Mouse (Mus musculus): ENCODE data around the gene Fgfrl1.

The Fgfrl1 gene

DNA sequence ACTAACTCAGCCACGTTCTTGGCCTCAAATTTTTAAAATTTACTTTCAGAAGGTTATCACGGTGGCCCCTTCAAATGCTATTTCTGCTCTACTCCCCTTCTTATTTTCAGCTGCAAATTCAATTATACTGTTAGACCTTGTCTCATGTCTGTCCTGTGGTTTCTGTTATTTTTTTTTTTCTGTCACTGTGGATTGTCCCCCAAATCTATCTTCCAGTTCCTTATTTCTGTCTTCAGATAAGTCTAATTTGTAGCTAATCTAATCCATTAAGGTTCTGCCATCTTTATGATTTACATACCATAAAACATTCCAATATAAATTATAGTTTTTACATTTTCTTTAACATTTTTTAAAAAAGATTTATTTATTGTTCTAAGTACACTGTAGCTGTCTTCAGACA lies 24.8 kb upstream of the Fgfrl1 start:
- no peak for DNase-seq (ENCODE audit: low spot score in 2 of 2)

DNA sequence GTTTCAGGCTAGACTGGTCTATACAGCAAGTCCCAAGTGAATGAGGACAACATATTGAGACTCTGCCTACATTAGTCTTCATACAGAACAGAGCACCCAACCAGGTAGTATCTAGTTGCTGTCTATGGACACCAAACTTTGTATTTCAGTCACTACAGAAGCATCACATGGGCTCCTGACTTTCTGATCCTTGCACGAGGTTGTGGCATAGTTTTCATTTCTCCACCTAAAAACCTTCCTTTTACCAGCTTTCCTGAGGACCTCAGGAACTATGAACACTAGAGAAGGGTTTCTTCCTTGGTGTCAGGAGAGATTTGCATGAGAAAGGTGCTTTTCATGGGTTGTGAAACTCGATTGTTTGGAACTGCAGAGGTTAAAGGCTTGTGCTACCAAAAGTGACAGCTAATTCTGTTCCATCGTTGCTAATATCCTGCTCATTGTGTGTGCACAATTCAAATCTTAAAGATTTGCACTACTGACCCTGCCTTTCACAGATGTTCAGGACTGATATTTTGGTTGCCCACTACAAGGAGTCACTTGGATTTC lies 23.7 kb upstream of the Fgfrl1 start:
- DNase-seq (ENCODE audit: low spot score in 2 of 2), result no peak

DNA sequence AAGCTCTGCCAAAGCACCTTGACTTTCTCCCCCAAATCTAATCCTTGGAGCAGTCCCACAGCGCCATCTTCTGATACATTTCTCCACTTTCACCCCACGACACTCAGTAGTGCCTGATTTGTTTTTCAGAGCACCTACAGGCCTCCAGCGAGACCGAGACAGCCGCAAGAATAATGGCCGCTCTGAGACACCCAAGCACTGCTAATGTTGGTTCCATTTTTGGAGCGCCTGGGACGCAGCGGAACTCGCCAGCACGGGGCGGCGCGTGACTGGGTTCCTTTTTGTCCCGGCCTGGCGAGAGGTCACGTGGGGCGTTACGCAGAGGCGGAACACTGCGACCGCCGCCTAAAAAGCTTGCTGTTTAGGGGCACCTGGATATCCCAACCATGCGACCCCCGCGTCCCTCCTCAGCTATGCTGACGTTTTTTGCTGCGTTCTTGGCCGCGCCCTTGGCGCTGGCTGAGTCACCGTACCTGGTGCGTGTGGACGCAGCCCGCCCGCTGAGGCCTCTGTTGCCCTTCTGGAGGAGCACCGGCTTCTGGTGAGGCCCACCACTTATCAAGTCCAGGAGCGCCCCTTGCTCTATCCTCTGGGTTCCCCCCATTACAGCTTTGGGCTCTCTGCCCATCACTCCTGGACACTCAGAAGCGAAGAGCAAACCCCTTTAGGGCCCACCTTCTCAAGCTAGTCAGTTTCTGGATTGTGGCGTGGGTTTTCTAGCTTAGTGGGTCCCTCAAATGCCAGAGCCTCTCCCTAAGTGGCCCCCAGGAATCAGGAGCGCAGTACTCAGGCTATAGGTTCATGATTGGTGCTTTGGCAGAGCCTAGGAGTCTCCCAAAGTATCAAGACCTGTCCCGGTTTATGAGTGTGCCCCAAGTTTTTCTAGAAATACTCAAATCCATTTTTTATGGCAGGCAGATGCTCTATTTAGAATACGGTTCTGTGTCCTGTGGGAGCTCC lies 22.9 kb upstream of the Fgfrl1 start, which contains the start of gene Dgkq:
Gene Dgkq, minus strand, starts transcription at position 696 of the 960 bp plus-strand sequence.
- DNase-seq (ENCODE audit: low spot score in 2 of 2), result peak; percentile 93

DNA sequence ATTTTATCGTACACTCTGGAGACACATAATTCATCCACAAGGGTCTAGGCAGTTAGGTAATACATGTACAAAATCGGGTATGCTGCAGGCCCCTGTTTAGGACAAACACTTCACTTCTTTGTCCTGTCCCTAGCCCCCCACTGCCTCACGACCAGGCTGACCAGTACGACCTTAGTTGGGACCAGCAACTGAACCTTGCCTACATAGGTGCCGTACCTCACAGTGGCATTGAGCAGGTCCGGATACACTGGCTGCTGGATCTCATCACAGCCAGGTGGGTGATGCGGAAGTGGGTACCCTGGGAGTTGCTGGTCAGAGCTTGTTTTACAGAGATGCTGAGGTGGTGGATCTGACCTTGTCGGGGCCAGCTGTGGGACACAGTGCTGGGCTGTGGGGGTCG lies 22.2 kb upstream of the Fgfrl1 start:
- DNase-seq (ENCODE audit: low spot score in 2 of 2), result no peak

DNA sequence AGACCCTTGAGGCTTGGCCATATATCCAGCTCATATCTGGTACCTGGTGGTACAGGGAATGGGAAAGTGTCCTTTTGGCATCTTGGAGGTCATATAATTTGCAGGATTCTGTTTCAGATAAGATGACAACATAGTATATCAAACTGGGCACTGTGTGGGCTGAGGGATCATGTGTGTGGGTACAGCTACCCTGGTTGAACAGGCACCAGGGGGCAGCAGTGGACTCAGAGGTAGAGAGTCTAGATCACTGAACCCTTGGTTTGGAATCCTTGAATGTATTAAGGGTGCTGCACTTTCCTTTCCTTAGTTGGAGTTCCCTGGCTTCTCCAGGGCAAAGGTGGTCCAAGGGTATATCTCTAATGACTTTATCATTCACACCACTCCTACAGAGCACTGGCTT lies 21.4 kb upstream of the Fgfrl1 start:
- no peak for DNase-seq (ENCODE audit: low spot score in 2 of 2)

DNA sequence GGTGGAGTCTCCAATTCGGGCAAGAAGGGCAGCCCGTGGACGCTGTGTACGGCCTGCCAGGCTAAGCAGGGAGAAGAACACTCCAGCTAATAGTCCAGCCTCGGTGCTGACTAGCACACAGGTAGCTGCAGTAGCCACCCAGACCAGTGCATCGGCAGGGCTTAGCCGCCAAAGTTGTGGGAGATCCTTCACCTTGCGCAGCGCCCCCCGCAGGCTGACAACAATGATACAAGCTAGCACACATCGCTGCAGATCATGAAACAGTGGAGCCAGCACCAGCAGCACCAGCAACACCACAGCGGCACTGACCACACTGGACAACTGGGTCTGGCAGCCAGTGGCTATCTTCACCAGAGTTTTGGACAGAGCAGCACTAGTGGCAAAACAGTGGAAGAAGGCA lies 20.4 kb upstream of the Fgfrl1 start:
- no peak for DNase-seq (ENCODE audit: low spot score in 2 of 2)

DNA sequence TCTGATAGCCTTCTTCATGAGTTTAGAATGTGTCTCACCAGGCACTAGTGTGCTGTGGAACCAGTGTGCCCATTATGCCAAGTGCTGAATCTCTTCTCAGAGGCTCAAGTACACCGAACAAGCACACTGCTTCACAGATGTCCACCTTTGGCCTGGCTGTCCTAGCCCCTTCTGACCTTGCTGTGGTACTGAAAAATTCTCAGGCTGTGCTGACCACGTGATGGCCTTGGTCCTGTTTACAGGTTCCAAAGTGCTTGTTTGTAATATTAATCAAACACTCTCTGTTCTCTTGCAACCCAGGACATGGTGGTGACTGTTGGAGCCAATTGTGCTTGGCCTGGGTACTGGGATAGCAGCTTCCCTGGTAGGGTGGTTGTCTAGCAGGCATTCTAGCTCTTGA lies 17.6 kb upstream of the Fgfrl1 start:
- no peak for DNase-seq (ENCODE audit: low spot score in 2 of 2)

DNA sequence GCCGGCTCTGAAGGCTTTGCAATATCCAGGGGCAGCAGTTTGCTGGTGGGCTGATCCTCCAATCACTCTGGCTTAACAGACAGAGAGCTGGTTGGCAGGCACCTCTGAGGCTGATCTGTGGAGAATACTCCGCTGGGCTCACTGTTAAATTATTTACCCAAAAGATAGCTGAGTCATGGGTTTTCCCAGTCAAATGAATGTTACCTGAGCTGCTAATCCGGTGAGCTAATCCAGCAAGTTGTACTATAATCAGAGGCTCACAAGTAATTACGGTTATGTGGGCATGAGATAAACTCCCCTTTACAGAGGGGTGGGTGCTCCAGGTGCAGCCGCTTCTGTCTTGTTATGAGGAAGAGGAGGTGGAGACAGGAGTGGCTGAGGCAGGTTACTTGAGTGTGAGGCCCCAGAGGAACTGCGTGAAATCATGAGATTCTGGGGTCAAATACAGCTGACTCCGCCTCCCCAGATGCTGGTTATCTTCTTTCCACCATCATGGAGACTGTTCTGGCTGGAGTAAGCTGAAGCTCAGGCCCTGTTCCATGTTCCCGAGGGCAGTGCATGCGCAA lies 16.8 kb upstream of the Fgfrl1 start, which contains the start of gene Slc26a1:
Gene Slc26a1, minus strand, starts transcription at position 319 of the 566 bp plus-strand sequence.
- no peak for DNase-seq (ENCODE audit: low spot score in 2 of 2)

DNA sequence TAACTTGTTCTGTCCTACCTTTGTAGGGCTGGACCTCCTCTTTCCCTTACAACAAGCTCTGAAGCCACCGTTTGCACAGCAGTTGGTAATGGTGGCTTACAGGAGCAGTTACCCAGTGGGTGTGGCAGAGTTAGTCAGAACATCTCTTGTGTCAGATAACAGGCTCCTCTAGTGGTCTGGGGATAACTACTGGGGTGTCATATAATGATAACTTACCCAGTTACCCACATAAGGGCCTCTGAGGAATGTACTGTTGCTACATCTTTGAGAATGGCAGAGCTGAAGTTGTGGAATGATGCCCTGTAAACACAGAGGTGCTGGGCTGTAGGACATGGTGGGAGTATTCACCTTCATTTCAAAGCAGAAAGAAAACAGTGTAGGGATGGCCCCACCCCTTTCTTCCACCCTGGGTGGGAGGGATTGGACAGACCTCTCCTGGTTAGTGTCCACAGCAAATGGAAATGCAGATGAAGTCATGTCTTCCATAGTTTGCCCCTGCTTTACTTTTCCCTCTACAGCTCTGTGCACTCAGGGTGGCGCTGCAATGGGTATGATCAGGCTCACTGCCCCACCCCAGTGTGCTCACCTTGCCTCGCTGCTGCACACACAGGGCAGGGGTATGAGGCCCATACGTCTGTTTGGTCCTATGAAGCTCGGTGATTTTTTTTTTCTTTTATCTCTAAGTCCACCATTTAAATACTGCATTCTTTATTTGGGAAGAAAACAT lies 15.2 kb upstream of the Fgfrl1 start:
- DNase-seq (ENCODE audit: low spot score in 2 of 2), result no peak

DNA sequence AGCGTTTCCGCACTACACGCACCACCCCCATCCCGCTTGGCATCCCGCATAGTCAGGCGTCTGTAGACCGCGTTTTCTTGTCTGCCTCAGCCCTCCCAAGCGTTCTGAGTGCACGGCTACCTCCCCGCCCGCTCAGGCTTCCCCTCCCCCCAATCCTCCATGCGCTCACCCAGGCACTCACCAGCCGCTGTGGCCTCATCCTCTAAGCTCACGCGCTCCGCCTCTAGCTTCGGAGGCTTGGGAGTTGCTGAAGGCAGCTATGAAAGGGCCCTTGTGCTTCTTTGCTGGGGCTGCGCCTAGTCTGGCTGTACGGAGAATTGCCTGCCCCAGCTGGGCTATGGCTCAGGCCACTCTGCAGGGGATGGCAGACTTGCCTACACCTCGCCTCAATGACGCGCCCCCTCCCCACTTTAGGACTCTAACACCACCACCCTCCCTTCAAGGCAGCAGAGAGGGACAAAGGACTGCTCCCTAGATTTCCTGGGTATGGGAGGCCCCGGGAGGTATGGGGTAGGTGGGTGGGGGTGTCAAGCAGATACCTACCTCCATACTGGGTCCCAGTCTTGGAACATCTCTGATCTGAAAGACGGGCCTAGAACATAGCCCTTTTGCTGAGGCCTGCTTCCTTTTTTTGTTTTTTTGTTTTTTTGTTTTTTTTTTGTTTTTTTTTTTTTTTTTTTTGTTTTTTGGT lies 14.4 kb upstream of the Fgfrl1 start:
- no peak for DNase-seq (ENCODE audit: low spot score in 2 of 2)

DNA sequence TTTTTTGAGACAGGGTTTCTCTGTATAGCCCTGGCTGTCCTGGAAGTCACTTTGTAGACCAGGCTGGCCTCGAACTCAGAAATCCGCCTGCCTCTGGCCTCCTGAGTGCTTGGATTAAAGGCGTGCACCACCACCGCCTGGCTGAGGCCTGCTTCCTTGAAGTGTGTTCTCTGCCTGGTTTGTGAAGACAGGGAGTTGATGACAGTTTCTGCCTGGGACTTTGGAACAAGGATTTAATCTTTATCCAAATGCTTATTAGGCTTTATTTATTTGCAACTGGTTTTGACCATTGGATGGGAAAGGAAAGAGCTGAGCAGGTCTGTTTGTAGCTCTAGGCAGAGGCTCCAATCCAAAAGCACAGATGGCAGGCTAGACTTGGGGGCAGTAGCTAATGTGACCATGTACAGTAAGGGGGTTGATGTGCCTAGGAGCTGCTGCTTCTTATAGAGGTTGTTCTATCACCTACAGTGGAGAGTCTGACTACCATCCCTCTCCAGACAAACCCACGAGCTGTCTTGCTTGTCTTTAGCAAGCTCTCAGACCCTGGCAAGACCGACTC lies 13.8 kb upstream of the Fgfrl1 start:
- DNase-seq (ENCODE audit: low spot score in 2 of 2), result no peak

DNA sequence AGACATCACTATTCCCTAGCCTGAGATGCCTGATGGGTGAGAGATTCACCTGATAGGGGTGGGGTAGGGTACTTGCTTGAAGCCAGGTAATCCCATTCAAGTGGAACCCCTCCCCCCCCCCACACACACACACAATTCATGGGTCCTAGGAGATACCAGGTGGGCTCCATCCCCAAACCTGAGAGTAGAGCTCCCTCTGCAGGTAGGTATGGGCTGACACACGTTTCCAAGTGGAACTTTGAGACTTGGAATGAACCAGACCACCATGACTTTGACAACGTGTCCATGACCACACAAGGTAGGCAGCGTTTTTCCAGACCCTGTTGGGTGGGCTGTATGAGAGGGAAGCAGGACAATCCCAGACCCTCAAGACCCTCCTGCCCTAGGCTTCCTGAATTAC lies 12.3 kb upstream of the Fgfrl1 start:
- DNase-seq (ENCODE audit: low spot score in 2 of 2), result no peak

DNA sequence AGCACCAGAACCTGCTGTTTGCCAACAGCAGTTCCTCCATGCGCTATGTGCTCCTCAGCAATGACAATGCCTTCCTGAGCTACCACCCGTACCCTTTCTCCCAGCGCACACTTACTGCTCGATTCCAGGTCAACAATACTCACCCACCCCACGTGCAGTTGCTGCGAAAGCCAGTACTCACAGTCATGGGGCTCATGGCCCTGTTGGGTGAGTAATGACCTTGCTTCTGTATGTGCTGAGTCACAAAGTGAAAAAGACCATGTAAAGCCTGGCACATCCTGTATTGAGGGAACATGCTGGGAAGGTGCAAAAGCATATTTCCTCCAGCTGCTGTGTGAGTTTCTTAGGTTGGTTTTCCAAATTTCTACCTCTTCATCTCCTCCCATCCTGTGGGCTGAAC lies 11.3 kb upstream of the Fgfrl1 start:
- DNase-seq (ENCODE audit: low spot score in 2 of 2), result no peak

DNA sequence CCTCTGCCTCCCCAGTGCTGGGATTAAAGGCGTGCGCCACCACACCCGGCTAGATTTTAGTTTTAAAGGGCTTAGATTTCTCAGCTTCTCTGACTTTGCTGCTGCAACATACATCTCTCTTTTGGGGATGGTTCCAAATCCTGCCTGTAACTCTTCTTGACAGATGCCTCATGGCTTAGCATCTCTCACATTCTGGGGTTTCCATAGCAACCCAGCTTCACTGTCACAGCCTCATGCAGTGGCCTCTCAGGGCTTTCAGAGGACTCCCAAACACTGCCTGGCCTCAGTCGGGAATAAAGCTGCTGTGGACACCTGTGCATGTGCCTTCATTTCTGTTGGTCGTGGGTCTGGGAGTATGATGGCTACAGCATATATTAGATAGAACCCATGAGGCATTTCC lies 3.1 kb upstream of the Fgfrl1 start:
- no peak for DNase-seq (ENCODE audit: low spot score in 2 of 2)

DNA sequence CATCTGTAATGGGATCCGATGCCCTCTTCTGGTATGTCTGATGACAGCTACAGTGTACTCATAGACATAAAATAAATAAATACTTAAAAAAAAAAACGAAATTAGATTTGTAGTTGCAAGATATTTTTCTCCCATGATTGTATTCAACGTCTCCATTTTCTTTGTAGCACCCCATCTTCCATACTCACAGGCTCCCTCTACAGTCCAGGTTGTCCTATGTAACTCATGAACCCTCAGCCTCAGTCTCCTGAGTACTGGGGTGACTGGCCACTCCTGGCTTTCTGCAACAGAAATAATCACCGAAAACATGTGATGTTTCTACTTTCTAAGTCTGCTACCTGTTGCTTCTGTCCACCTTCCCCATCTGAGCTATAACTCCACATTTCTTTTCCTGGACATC lies 1.0 kb upstream of the Fgfrl1 start:
- no peak for DNase-seq (ENCODE audit: low spot score in 2 of 2)

DNA sequence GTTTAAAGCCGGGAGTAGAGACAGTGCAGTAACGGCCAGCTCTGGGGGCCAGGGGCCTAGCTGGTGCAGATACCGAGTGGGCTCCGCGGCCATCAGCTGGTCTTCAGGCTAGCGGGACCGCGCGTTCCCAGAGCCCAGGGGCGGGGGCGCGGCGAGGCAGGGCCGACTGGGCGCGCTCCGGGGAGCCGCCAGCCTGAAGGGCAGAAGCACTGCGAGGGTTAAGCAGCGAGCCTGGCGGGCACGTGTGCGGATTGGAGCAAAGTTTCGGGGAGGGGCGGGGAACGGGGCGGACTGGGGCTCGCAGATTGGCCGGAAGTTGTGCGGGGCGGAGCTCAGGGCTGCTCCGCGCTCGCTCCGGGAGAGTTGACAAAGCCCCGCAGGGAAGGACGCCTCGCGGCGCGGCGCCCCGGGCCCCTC lies 1.7 kb downstream of the Fgfrl1 start:
- DNase-seq (ENCODE audit: low spot score in 2 of 2), result peak; percentile 80 to 82

DNA sequence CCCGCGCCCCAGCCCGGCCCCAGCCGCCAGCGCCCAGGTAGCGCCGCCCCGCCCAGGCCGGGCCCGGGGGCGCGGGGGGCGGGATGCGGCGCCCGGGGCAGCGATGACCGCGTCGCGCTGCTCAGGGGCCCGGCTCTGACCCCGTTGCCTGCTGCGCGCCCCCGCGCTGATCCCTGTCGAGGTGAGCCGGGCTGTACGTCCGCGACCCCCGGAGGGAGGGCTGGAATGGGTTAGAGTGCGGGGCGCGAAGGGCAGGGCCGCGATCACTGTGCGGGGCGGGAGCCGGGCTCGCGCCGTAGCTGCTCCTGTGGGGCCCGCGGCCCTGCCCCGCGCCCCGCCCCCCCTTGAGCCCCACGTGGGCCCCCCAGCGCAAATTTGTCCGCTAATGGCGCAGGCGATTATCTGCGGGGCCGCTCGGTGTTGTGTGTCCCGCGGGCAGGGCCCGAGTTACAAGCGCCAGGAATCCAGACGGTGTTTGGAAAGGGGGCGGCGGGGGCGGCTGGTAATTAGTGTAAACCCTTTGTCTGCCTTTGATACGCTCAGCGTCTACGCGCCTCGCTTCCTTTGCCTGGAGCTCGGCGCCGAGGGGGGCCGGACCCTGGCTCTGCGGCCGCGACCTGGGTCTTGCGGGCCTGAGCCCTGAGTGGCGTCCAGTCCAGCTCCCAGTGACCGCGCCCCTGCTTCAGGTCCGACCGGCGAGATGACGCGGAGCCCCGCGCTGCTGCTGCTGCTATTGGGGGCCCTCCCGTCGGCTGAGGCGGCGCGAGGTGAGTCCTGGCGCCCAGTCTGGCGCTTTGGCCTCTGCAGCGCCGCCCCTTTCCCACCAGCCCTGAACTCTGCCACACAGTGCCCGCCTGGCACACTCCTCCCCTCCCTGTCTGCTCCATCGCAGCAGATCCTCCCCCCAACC lies 2.4 kb downstream of the Fgfrl1 start:
- no peak for DNase-seq (ENCODE audit: low spot score in 2 of 2)

DNA sequence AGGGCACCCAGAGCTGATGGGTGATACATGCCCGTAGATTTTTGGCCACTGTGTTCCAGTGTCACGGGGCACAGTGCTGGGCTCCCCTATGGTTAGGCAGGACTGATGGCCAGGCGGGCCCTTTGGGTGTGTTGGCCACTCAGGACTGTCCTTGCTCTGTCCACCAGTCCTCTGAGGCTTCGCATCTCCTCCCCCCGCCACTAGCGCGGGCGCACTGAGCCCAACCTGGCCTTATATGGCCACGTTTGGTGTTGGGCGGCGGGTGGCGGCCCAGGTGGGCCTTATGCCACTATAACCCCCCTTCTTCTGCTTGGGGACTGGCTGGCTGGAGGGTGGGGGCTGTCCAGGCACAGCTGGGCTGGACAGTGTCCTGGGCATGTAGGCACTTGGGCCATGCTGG lies 3.7 kb downstream of the Fgfrl1 start:
- no peak for DNase-seq (ENCODE audit: low spot score in 2 of 2)

DNA sequence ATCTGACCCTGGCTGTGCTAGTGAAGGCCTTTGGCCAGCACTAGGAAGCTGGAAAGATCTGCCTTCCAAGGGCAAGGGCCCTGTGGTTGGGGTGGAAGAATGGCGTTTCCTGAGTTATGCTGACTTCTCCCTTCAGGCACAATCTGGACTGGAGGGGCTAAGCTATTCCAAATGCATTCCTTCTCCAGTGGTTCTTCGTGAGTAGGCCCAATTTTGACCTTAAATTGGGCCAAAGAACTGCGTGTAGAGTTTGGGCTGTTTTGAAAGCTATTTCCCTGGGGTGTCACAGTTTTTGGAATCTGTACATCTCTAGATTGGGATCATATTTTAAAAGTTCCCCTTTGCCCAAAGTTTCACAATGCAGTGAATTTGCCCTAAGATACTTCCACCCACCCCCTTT lies 4.4 kb downstream of the Fgfrl1 start:
- DNase-seq (ENCODE audit: low spot score in 2 of 2), result no peak

DNA sequence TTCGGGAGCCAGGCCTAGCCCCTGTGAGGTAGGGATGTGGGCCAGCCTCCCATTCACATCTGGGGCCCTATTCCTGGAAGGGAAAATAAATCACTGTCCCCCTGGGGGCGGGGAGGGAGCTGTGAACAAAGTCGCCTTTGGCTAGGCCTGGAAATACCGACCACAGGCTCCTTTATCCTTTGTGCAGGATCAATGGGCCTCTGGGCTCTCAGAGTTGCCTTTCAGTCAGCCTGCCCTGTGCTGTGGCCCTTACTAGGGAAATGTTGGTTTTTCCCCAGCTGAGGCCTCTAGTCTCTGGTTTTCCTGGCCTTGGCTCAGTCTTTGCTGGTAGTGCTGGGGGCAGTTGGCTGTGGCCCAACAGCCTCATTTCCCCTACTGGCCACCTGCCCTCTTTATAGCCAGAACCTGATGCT lies 5.2 kb downstream of the Fgfrl1 start:
- no peak for DNase-seq (ENCODE audit: low spot score in 2 of 2)

Measured in heart, adult 9 months (tissue).